Mouse (Mus musculus): ENCODE data around the gene Ccdc88c.

Gene Ccdc88c

GRCm38 (mm10) chr12:100873612-100874011 is 155.2 kb downstream of the Ccdc88c start:
- no peak for DNase-seq

- DNase-seq = no peak
Measured at GRCm38 (mm10) chr12:100871841-100872240, 157.0 kb downstream of the Ccdc88c start.

- DNase-seq = no peak
Measured at GRCm38 (mm10) chr12:100871234-100871633, 157.6 kb downstream of the Ccdc88c start.

GRCm38 (mm10) chr12:100868049-100868622 is 160.7 kb downstream of the Ccdc88c start:
- DNase-seq = no peak

- no peak for DNase-seq
Measured at GRCm38 (mm10) chr12:100867097-100867496, 161.8 kb downstream of the Ccdc88c start.

- DNase-seq = no peak
Measured at GRCm38 (mm10) chr12:100865509-100866078, 163.3 kb downstream of the Ccdc88c start.

GRCm38 (mm10) chr12:100865072-100865471 is 163.8 kb downstream of the Ccdc88c start:
- no peak for DNase-seq

GRCm38 (mm10) chr12:100862856-100863446 is 165.9 kb downstream of the Ccdc88c start:
- DNase-seq = no peak

GRCm38 (mm10) chr12:100862272-100862671 is 166.6 kb downstream of the Ccdc88c start:
- no peak for DNase-seq

All from thymus, postnatal 25 days (tissue).